Mouse (Mus musculus): Measurements from ENCODE around the gene Phf6.
"Not testable (repeated sequence)": the region's sequence is repeated elsewhere in the genome, so short reads cannot be mapped to it uniquely, and the experiment has no call there.

Phf6 gene

DNA sequence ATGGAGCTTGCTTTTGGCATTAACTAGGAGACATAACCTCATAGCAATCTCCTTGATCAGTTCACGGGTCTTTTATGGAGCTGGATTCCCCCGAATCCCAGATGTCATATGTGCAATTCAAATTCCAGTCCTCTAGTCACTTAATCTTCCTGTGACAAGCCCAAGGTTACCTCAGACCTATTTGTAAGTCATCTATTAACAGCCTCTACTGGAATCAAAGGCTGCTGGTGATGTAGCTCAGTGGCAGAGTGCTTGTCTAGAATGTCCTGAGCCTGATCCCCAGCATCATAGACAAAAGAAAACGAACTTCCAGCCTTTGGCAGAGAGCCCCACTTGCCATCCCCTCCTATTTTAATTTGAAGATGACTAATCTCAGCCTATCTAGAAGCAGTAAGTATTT is 69.3 kb downstream of the Phf6 start:
- no peak for DNase-seq

DNA sequence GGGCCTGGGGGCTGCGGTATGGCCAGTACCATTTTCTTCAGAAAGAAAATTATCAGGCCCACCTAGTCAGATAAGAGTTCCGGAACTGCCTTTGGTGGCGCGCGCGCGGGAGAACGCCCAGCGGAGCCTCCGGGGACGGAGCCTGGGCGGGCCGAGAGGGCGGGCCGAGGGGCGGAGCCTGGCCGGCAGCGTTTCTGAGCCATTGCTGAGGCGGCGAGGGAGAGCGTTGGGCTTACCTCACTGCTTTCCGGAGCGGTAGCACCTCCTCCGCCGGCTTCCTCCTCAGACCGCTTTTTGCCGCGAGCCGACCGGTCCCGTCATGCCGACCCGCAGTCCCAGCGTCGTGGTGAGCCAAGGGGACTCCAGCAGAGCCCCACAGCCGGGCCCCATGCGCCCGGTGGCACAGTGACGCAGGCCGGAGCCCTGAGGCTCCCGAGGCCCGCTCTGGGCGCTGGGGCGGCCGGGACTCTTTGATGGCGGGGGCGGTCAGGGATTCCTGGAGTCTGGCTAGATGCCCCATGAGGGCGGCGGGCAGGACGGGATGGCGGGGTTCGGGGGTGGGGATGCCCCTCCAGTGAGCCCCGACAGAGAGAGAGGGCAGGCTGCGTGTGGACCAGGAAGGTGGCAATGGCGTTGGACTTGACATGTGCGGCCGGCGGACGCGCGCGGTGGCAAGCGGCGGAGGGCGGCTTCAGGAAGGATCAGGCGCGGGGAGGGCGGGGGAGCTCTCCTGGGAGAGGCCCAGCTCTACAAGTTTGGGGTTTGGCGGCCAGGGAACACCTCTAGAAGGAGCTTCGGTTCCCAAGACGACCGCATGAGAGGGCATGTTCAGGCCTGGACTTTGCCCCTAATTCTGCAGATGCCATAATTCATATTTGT is 76.1 kb downstream of the Phf6 start, which contains the start of gene Hprt:
Gene Hprt, plus strand, starts transcription at position 233 of the 879 bp plus-strand sequence.
- DNase-seq, result peak; percentile 85 to 88

- not testable (repeated sequence) for DNase-seq
Observed at GRCm38 (mm10) chrX:52994726-52995125, 82.7 kb downstream of the Phf6 start.

DNA sequence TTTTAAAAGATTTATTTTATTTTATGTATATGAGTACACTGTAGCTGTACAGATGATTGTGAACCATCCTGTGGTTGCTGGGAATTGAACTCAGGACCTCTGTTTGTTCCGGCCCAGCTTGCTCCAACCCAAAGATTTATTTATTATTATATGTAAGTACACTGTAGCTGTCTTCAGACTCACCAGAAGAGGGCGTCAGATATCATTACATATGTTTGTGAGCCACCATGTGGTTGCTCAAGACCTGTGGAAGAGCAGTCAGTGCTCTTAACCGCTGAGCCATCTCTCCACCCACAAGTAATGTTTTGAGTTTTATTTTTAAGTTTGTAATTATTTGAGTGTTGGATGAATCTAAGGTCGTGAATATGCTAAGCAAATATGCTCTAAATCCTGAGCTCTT is 92.8 kb downstream of the Phf6 start:
- DNase-seq, result not testable (repeated sequence)

DNA sequence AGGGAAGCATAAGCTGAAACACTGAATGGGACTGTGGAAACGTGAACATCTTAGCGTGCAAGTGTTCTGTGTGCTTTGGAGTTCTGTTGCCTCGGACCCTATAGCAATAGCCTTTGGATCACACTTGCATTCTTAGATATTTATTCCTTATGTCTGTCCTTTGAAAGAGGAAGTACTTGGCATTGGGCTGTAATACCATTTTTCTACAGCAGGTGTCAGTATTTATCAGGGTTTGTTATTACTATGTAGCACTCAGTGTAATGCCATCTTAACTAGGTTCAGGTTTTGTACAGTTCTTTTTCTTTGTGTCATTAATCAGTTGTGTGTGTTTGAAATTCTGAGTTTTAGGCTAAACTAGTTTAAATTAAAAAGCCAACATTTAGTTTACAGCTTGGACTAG is 94.0 kb downstream of the Phf6 start:
- DNase-seq, result peak; percentile 18 to 67

Measured in cerebellum, postnatal 14 days (tissue).